Mouse (Mus musculus) stomach, postnatal 0 days (tissue): ENCODE data around the gene Irs3. TPM values are rescaled to one million over a fixed set of nuclear protein-coding genes. Genes with fewer than 3 reads are reported as not detected.

Experiments used
- ATAC-seq: fragments of 200-750 bp; cut with Nextera tagmentation; 2 replicates; pipeline ENCODE4 v1.8.0; 2017; ENCODE audit not compliant: low FRiP score, low TSS enrichment
- DNase-seq: peaks from one replicate; pipeline ENCODE4 v3.0.0-alpha.2; 2016; ENCODE audit warnings: low spot score
- H3K27ac ChIP-seq: fragments of 300-500 bp; sonication (generic); replicated peaks from 2 replicates; pipeline ENCODE4 v1.5.1; 2014; ENCODE audit warnings: mild to moderate bottlenecking, control low read depth
- H3K27me3 ChIP-seq: fragments of 300-500 bp; sonication (generic); 2 replicates; pipeline ENCODE4 v1.6.1; 2014; ENCODE audit warnings: low read length; ENCODE audit not compliant: control insufficient read depth, insufficient read depth
- H3K36me3 ChIP-seq: fragments of 300-500 bp; sonication (generic); 2 replicates; pipeline ENCODE4 v1.6.1; 2014; ENCODE audit warnings: low read length, mixed read lengths; ENCODE audit not compliant: control insufficient read depth, insufficient read depth
- H3K4me1 ChIP-seq: fragments of 300-500 bp; sonication (generic); replicated peaks from 2 replicates; pipeline ENCODE4 v1.6.1; 2014; ENCODE audit warnings: antibody characterized with exemption; ENCODE audit not compliant: control insufficient read depth, insufficient read depth
- H3K4me2 ChIP-seq: fragments of 300-500 bp; sonication (generic); replicated peaks from 2 replicates; pipeline ENCODE4 v1.6.1; 2014; ENCODE audit warnings: low read depth, mild to moderate bottlenecking, control low read depth, moderate library complexity
- H3K4me3 ChIP-seq: fragments of 300-500 bp; sonication (generic); 2 replicates; pipeline ENCODE4 v1.5.1; 2014; ENCODE audit warnings: low read depth, low read length, control low read depth
- H3K9ac ChIP-seq: fragments of 300-500 bp; sonication (generic); 2 replicates; pipeline ENCODE4 v1.6.1; 2014; ENCODE audit warnings: mild to moderate bottlenecking, low read length, control low read depth, mixed read lengths
- H3K9me3 ChIP-seq: fragments of 300-500 bp; sonication (generic); 2 replicates; pipeline ENCODE4 v1.6.1; 2016; ENCODE audit warnings: low read length; ENCODE audit not compliant: control insufficient read depth
- CTCF ChIP-seq: IDR thresholded peaks from 2 replicates; pipeline ENCODE4 v1.5.1; 2016; ENCODE audit warnings: antibody characterized with exemption, low read depth, mild to moderate bottlenecking, moderate library complexity
- EP300 ChIP-seq: optimal IDR thresholded peaks from 2 replicates; pipeline ENCODE3; 2016; ENCODE audit warnings: antibody characterized with exemption
- WGBS: fragments of 180-500 bp; shearing (Covaris S2); extraction: QIAGEN DNeasy Blood & Tissue Kit; methylation state at CpG from one replicate; pipeline ENCODE4 v1.1.7; 2014; 5-methylcytosine and 5-hydroxymethylcytosine counted together
- polyA plus RNA-seq: library from polyadenylated mRNA; unstranded; fragments of >200 nt; fragmentation: Nextera tagmentation; extraction: Ambion mirVana; gene quantifications from 2 replicates; pipeline ENCODE4 v1.2.1, GENCODE M21; 2015

The Irs3 gene
- polyA plus RNA-seq, 1 experiment from 2014 or later, result 0.07 TPM

GRCm38 (mm10) chr5:137685653-137686052 is 40.1 kb upstream of the Irs3 start:
- peaks cover 5% of the 10 kb centered on the region; the same call in 1 of the 2 replicates for H3K4me1 ChIP-seq
- no peaks in the 10 kb centered on the region for H3K36me3 ChIP-seq
- H3K27ac ChIP-seq, result no peak overlapping the region
- H3K4me3 ChIP-seq, result no peak overlapping the region
- no peaks in the 10 kb centered on the region for H3K9me3 ChIP-seq
- no peak overlapping the region for H3K9ac ChIP-seq
- TF ChIP-seq CTCF (no peak), EP300 (no peak)
- ATAC-seq, result no peak
- no peak for DNase-seq
- 96% methylated on average over 3 of the region's 3 CpGs for WGBS
- H3K27me3 ChIP-seq, result no peaks in the 10 kb centered on the region
- no peak overlapping the region for H3K4me2 ChIP-seq

GRCm38 (mm10) chr5:137684294-137685123 is 39.0 kb upstream of the Irs3 start, which contains the start of gene Agfg2:
Agfg2 (minus strand) TSS chr5:137684726.
- peak; percentile 99 for DNase-seq
- TF ChIP-seq CTCF, result peak; percentile 39; the same call in 1 of the 2 replicates
- no peak for TF ChIP-seq EP300
- WGBS, result under 1% methylated on average over 53 of the region's 62 CpGs
- H3K4me3 ChIP-seq, result peak within 1 kb of the TSS; percentile 61
- H3K4me2 ChIP-seq, result peak within 1 kb of the TSS; percentile 96
- no peaks in the 10 kb centered on the region for H3K9me3 ChIP-seq
- peak within 1 kb of the TSS; percentile 61; the same call in 1 of the 2 replicates for H3K27ac ChIP-seq
- H3K36me3 ChIP-seq, result no peaks in the 10 kb centered on the region
- H3K9ac ChIP-seq, result peak within 1 kb of the TSS; percentile 69
- peak; percentile 99 for ATAC-seq
- H3K4me1 ChIP-seq, result peaks cover 5% of the 10 kb centered on the region; the same call in 1 of the 2 replicates
- H3K27me3 ChIP-seq, result no peaks in the 10 kb centered on the region

- peak overlapping the region; percentile 96 for H3K4me2 ChIP-seq
- no peaks in the 10 kb centered on the region for H3K36me3 ChIP-seq
- H3K9me3 ChIP-seq, result no peaks in the 10 kb centered on the region
- TF ChIP-seq EP300 (no peak), CTCF (no peak)
- H3K27ac ChIP-seq, result peak overlapping the region; percentile 61; the same call in 1 of the 2 replicates
- no peak for DNase-seq
- H3K4me3 ChIP-seq, result peak overlapping the region; percentile 61
- WGBS, result 5% methylated on average over 27 of the region's 28 CpGs
- peaks cover 5% of the 10 kb centered on the region; the same call in 1 of the 2 replicates for H3K4me1 ChIP-seq
- H3K27me3 ChIP-seq, result no peaks in the 10 kb centered on the region
- H3K9ac ChIP-seq, result peak overlapping the region; percentile 69
- no peak for ATAC-seq
Measured at GRCm38 (mm10) chr5:137683388-137684293, 38.1 kb upstream of the Irs3 start.

GRCm38 (mm10) chr5:137682526-137682925 is 37.0 kb upstream of the Irs3 start:
- no peak for TF ChIP-seq CTCF
- TF ChIP-seq EP300, result no peak
- H3K27me3 ChIP-seq, result no peaks in the 10 kb centered on the region
- DNase-seq (no peak), ATAC-seq (no peak)
- H3K27ac ChIP-seq, result no peak overlapping the region
- no peak overlapping the region for H3K4me2 ChIP-seq
- no peaks in the 10 kb centered on the region for H3K36me3 ChIP-seq
- peaks cover 5% of the 10 kb centered on the region; the same call in 1 of the 2 replicates for H3K4me1 ChIP-seq
- no peak overlapping the region for H3K9ac ChIP-seq
- WGBS, result 86% methylated on average over 6 of the region's 6 CpGs
- H3K4me3 ChIP-seq, result no peak overlapping the region
- no peaks in the 10 kb centered on the region for H3K9me3 ChIP-seq

GRCm38 (mm10) chr5:137679726-137680125 is 34.2 kb upstream of the Irs3 start:
- Histone ChIP-seq H3K4me2 (no peak overlapping the region), H3K4me1 (peaks cover 5% of the 10 kb centered on the region; the same call in 1 of the 2 replicates), H3K36me3 (no peaks in the 10 kb centered on the region), H3K27ac (no peak overlapping the region), H3K27me3 (no peaks in the 10 kb centered on the region), H3K9ac (no peak overlapping the region), H3K9me3 (no peaks in the 10 kb centered on the region), H3K4me3 (no peak overlapping the region)
- TF ChIP-seq CTCF, result no peak
- no peak for TF ChIP-seq EP300
- DNase-seq, result no peak
- no peak for ATAC-seq
- 71% methylated on average over 4 of the region's 4 CpGs for WGBS
